Mouse (Mus musculus) fibroblast of lung, adult 2 months (primary cell): ENCODE results near the gene Ddc.

Experiments used
- DNase-seq: peaks from one replicate; pipeline ENCODE4 v3.0.0-alpha.2; 2011; ENCODE audit warnings: low read depth

Gene Ddc

GRCm38 (mm10) chr11:11876366-11876765, 21.6 kb downstream of the Ddc start:
- no peak for DNase-seq

- no peak for DNase-seq
These were observed 22.7 kb downstream of the Ddc start for GRCm38 (mm10) chr11:11875230-11875629.

- DNase-seq: no peak
These were observed 24.7 kb downstream of the Ddc start for GRCm38 (mm10) chr11:11873023-11873908.

GRCm38 (mm10) chr11:11872140-11872795, 25.7 kb downstream of the Ddc start:
- DNase-seq: no peak

- no peak for DNase-seq
These were observed 26.6 kb downstream of the Ddc start for GRCm38 (mm10) chr11:11871197-11871813.

GRCm38 (mm10) chr11:11867971-11868481, 29.9 kb downstream of the Ddc start:
- DNase-seq: no peak

GRCm38 (mm10) chr11:11866696-11867095, 31.2 kb downstream of the Ddc start:
- no peak for DNase-seq

GRCm38 (mm10) chr11:11865128-11865527, 32.8 kb downstream of the Ddc start:
- DNase-seq: no peak

GRCm38 (mm10) chr11:11864446-11865101, 33.4 kb downstream of the Ddc start:
- no peak for DNase-seq

GRCm38 (mm10) chr11:11862502-11862901, 35.4 kb downstream of the Ddc start:
- DNase-seq: no peak

- no peak for DNase-seq
These were observed 41.0 kb downstream of the Ddc start for GRCm38 (mm10) chr11:11856959-11857358.

- no peak for DNase-seq
These were observed 42.2 kb downstream of the Ddc start for GRCm38 (mm10) chr11:11855685-11856131.

GRCm38 (mm10) chr11:11855061-11855672, 42.8 kb downstream of the Ddc start:
- DNase-seq: no peak

GRCm38 (mm10) chr11:11853731-11854461, 44.0 kb downstream of the Ddc start:
- DNase-seq: no peak

GRCm38 (mm10) chr11:11851957-11852505, 45.9 kb downstream of the Ddc start:
- no peak for DNase-seq

- no peak for DNase-seq
These were observed 47.3 kb downstream of the Ddc start for GRCm38 (mm10) chr11:11850476-11851267.

- DNase-seq: no peak
These were observed 48.2 kb downstream of the Ddc start for GRCm38 (mm10) chr11:11849513-11850311.

GRCm38 (mm10) chr11:11848467-11848866, 49.5 kb downstream of the Ddc start:
- DNase-seq: no peak

GRCm38 (mm10) chr11:11845044-11845443, 52.9 kb downstream of the Ddc start:
- DNase-seq: no peak
